Mouse (Mus musculus) forebrain, embryonic 13.5 days (tissue): ENCODE results near the gene Slc10a7. TPM values are rescaled to one million over a fixed set of nuclear protein-coding genes. Genes with fewer than 3 reads are reported as not detected.

Experiments
- ATAC-seq: fragments of 200-750 bp; cut with Nextera tagmentation; 2 replicates; pipeline ENCODE4 v1.8.0; 2017
- H3K27ac ChIP-seq: fragments of 300-500 bp; sonication (generic); 2 replicates; pipeline ENCODE4 v1.5.1; 2015; ENCODE audit warnings: inconsistent platforms, mild to moderate bottlenecking, moderate library complexity
- H3K27me3 ChIP-seq: fragments of 300-500 bp; sonication (generic); 2 replicates; pipeline ENCODE4 v1.6.1; 2015; ENCODE audit warnings: mild to moderate bottlenecking, inconsistent platforms
- H3K36me3 ChIP-seq: fragments of 300-500 bp; sonication (generic); 2 replicates; pipeline ENCODE4 v1.6.1; 2015; ENCODE audit warnings: mild to moderate bottlenecking, inconsistent platforms; ENCODE audit not compliant: poor library complexity, severe bottlenecking
- H3K4me1 ChIP-seq: fragments of 300-500 bp; sonication (generic); 2 replicates; pipeline ENCODE4 v1.6.1; 2015; ENCODE audit warnings: inconsistent platforms
- H3K4me2 ChIP-seq: fragments of 300-500 bp; sonication (generic); 2 replicates; pipeline ENCODE4 v1.6.1; 2015; ENCODE audit warnings: inconsistent platforms, mild to moderate bottlenecking, moderate library complexity
- H3K4me3 ChIP-seq: fragments of 300-500 bp; sonication (generic); 2 replicates; pipeline ENCODE4 v1.5.1; 2015; ENCODE audit warnings: mild to moderate bottlenecking, inconsistent platforms
- H3K9ac ChIP-seq: fragments of 300-500 bp; sonication (generic); 2 replicates; pipeline ENCODE4 v1.6.1; 2015; ENCODE audit warnings: mild to moderate bottlenecking, inconsistent platforms
- H3K9me3 ChIP-seq: fragments of 300-500 bp; sonication (generic); replicated peaks from 2 replicates; pipeline ENCODE4 v1.6.1; 2016; ENCODE audit warnings: inconsistent platforms
- WGBS: fragments of 180-500 bp; shearing (Covaris S2); methylation state at CpG from one replicate; pipeline ENCODE4 v1.1.7; 2015; 5-methylcytosine and 5-hydroxymethylcytosine counted together
- polyA plus RNA-seq: library from polyadenylated mRNA; unstranded; fragments of >200 nt; fragmentation: Nextera tagmentation; extraction: Ambion mirVana; gene quantifications from 2 replicates; pipeline ENCODE4 v1.2.1, GENCODE M21; 2015

The Slc10a7 gene
- polyA plus RNA-seq, 1 experiment from 2014 or later, result 11.4 TPM

GRCm38 (mm10) chr8:78584863-78585262 is 75.7 kb downstream of the Slc10a7 start:
- Histone ChIP-seq H3K36me3 (no peaks in the 10 kb centered on the region), H3K4me3 (no peak overlapping the region), H3K27ac (no peak overlapping the region), H3K27me3 (no peaks in the 10 kb centered on the region), H3K9ac (no peak overlapping the region), H3K9me3 (no peaks in the 10 kb centered on the region), H3K4me2 (no peak overlapping the region), H3K4me1 (peaks cover 11% of the 10 kb centered on the region)
- 39% methylated on average over 3 of the region's 3 CpGs for WGBS
- peak; percentile 63 for ATAC-seq

- Histone ChIP-seq H3K4me2 (no peak overlapping the region), H3K27me3 (no peaks in the 10 kb centered on the region), H3K4me3 (no peak overlapping the region), H3K27ac (no peak overlapping the region), H3K9me3 (no peaks in the 10 kb centered on the region), H3K9ac (no peak overlapping the region), H3K36me3 (no peaks in the 10 kb centered on the region), H3K4me1 (peaks cover 16% of the 10 kb centered on the region)
- WGBS, result 76% methylated on average over 6 of the region's 6 CpGs
- ATAC-seq, result no peak
Measured at GRCm38 (mm10) chr8:78595481-78595908, 86.3 kb downstream of the Slc10a7 start.

- Histone ChIP-seq H3K36me3 (no peaks in the 10 kb centered on the region), H3K9ac (no peak overlapping the region), H3K27ac (no peak overlapping the region), H3K27me3 (no peaks in the 10 kb centered on the region), H3K4me2 (no peak overlapping the region), H3K4me3 (no peak overlapping the region), H3K4me1 (peaks cover 16% of the 10 kb centered on the region), H3K9me3 (no peaks in the 10 kb centered on the region)
- peak; percentile 91 for ATAC-seq
- WGBS, result 13% methylated on average over 3 of the region's 3 CpGs
Measured at GRCm38 (mm10) chr8:78598237-78598636, 89.1 kb downstream of the Slc10a7 start.

- ATAC-seq, result no peak
- Histone ChIP-seq H3K27me3 (no peaks in the 10 kb centered on the region), H3K9me3 (0 out of 2 replicates have a peak, but pooled peaks cover 4% of the 10 kb centered on the region), H3K4me3 (no peak overlapping the region), H3K4me2 (no peak overlapping the region), H3K36me3 (peaks cover 11% of the 10 kb centered on the region), H3K4me1 (peaks cover 12% of the 10 kb centered on the region), H3K9ac (no peak overlapping the region), H3K27ac (no peak overlapping the region)
- 97% methylated on average over 5 of the region's 5 CpGs for WGBS
Measured at GRCm38 (mm10) chr8:78603084-78603483, 93.9 kb downstream of the Slc10a7 start.

GRCm38 (mm10) chr8:78604426-78604825 is 95.3 kb downstream of the Slc10a7 start:
- no peak overlapping the region for H3K27ac ChIP-seq
- no peaks in the 10 kb centered on the region for H3K27me3 ChIP-seq
- 0 out of 2 replicates have a peak, but pooled peaks cover 4% of the 10 kb centered on the region for H3K9me3 ChIP-seq
- WGBS, result 91% methylated on average over 9 of the region's 9 CpGs
- no peak overlapping the region for H3K4me2 ChIP-seq
- peaks cover 11% of the 10 kb centered on the region for H3K36me3 ChIP-seq
- H3K4me1 ChIP-seq, result peaks cover 7% of the 10 kb centered on the region; the same call in 1 of the 2 replicates
- no peak overlapping the region for H3K9ac ChIP-seq
- no peak overlapping the region for H3K4me3 ChIP-seq
- no peak for ATAC-seq

GRCm38 (mm10) chr8:78609301-78609700 is 100.2 kb downstream of the Slc10a7 start:
- no peaks in the 10 kb centered on the region for H3K4me1 ChIP-seq
- H3K27ac ChIP-seq, result no peak overlapping the region
- no peak overlapping the region for H3K4me2 ChIP-seq
- WGBS, result 93% methylated on average over 10 of the region's 10 CpGs
- peaks cover 9% of the 10 kb centered on the region for H3K36me3 ChIP-seq
- no peaks in the 10 kb centered on the region for H3K27me3 ChIP-seq
- H3K4me3 ChIP-seq, result no peak overlapping the region
- ATAC-seq, result no peak
- H3K9me3 ChIP-seq, result 0 out of 2 replicates have a peak, but pooled peaks cover 4% of the 10 kb centered on the region
- H3K9ac ChIP-seq, result no peak overlapping the region

- H3K36me3 ChIP-seq, result 0 out of 2 replicates have a peak, but pooled peaks cover 3% of the 10 kb centered on the region
- no peak overlapping the region for H3K27ac ChIP-seq
- H3K4me3 ChIP-seq, result no peak overlapping the region
- no peak for ATAC-seq
- no peaks in the 10 kb centered on the region for H3K4me1 ChIP-seq
- WGBS, result 91% methylated on average over 6 of the region's 6 CpGs
- H3K9ac ChIP-seq, result no peak overlapping the region
- H3K4me2 ChIP-seq, result no peak overlapping the region
- H3K9me3 ChIP-seq, result 0 out of 2 replicates have a peak, but pooled peaks cover 6% of the 10 kb centered on the region
- H3K27me3 ChIP-seq, result no peaks in the 10 kb centered on the region
Measured at GRCm38 (mm10) chr8:78611019-78611418, 101.9 kb downstream of the Slc10a7 start.

- H3K9ac ChIP-seq, result no peak overlapping the region
- H3K4me3 ChIP-seq, result no peak overlapping the region
- H3K4me1 ChIP-seq, result no peaks in the 10 kb centered on the region
- H3K27me3 ChIP-seq, result no peaks in the 10 kb centered on the region
- no peak for ATAC-seq
- no peaks in the 10 kb centered on the region for H3K9me3 ChIP-seq
- H3K27ac ChIP-seq, result no peak overlapping the region
- H3K36me3 ChIP-seq, result no peaks in the 10 kb centered on the region
- WGBS, result 89% methylated on average over 4 of the region's 4 CpGs
- no peak overlapping the region for H3K4me2 ChIP-seq
Measured at GRCm38 (mm10) chr8:78622362-78622761, 113.2 kb downstream of the Slc10a7 start.

GRCm38 (mm10) chr8:78623972-78624371 is 114.8 kb downstream of the Slc10a7 start:
- WGBS, result 80% methylated on average over 5 of the region's 5 CpGs
- no peak overlapping the region for H3K4me2 ChIP-seq
- H3K4me3 ChIP-seq, result no peak overlapping the region
- no peaks in the 10 kb centered on the region for H3K9me3 ChIP-seq
- no peaks in the 10 kb centered on the region for H3K4me1 ChIP-seq
- no peaks in the 10 kb centered on the region for H3K36me3 ChIP-seq
- no peak for ATAC-seq
- H3K27me3 ChIP-seq, result no peaks in the 10 kb centered on the region
- H3K9ac ChIP-seq, result no peak overlapping the region
- H3K27ac ChIP-seq, result no peak overlapping the region

GRCm38 (mm10) chr8:78624738-78625442 is 115.7 kb downstream of the Slc10a7 start:
- Histone ChIP-seq H3K9ac (no peak overlapping the region), H3K4me3 (no peak overlapping the region), H3K4me1 (no peaks in the 10 kb centered on the region), H3K27ac (no peak overlapping the region), H3K4me2 (no peak overlapping the region), H3K9me3 (no peaks in the 10 kb centered on the region), H3K27me3 (no peaks in the 10 kb centered on the region), H3K36me3 (no peaks in the 10 kb centered on the region)
- WGBS, result 50% methylated on average over 12 of the region's 12 CpGs
- no peak for ATAC-seq

GRCm38 (mm10) chr8:78626632-78627031 is 117.5 kb downstream of the Slc10a7 start:
- Histone ChIP-seq H3K36me3 (no peaks in the 10 kb centered on the region), H3K9ac (no peak overlapping the region), H3K9me3 (no peaks in the 10 kb centered on the region), H3K27ac (no peak overlapping the region), H3K4me3 (no peak overlapping the region), H3K4me2 (no peak overlapping the region), H3K27me3 (no peaks in the 10 kb centered on the region), H3K4me1 (no peaks in the 10 kb centered on the region)
- 83% methylated on average over 5 of the region's 5 CpGs for WGBS
- ATAC-seq, result no peak

- no peak for ATAC-seq
- Histone ChIP-seq H3K36me3 (no peaks in the 10 kb centered on the region), H3K4me1 (peaks cover 1% of the 10 kb centered on the region; the same call in 1 of the 2 replicates), H3K27ac (no peak overlapping the region), H3K9ac (no peak overlapping the region), H3K27me3 (no peaks in the 10 kb centered on the region), H3K9me3 (no peaks in the 10 kb centered on the region), H3K4me3 (no peak overlapping the region), H3K4me2 (no peak overlapping the region)
- 76% methylated on average over 9 of the region's 9 CpGs for WGBS
Measured at GRCm38 (mm10) chr8:78627793-78628192, 118.6 kb downstream of the Slc10a7 start.
